Mouse (Mus musculus) cerebellum, adult 2 months (tissue): ENCODE measurements around the gene Fxyd6. TPM values are rescaled to one million over a fixed set of nuclear protein-coding genes. Genes with fewer than 3 reads are reported as not detected.

ENCODE experiments used
- DNase-seq, 2 experiments: peaks; one replicate each; pipeline ENCODE4 v3.0.0; 2021
- H3K27ac ChIP-seq: fragments of 200-500 bp; 2 replicates; pipeline ENCODE4 v1.5.1; 2012; ENCODE audit warnings: low read length, control low read depth, inconsistent platforms; ENCODE audit not compliant: insufficient read depth
- H3K27me3 ChIP-seq: fragments of 200-500 bp; 2 replicates; pipeline ENCODE4 v1.6.1; 2012; ENCODE audit warnings: inconsistent platforms, mild to moderate bottlenecking, low read length, moderate library complexity; ENCODE audit not compliant: control insufficient read depth, insufficient read depth
- H3K4me1 ChIP-seq: fragments of 200-500 bp; 2 replicates; pipeline ENCODE4 v1.6.1; 2011; ENCODE audit warnings: low read length; ENCODE audit not compliant: control insufficient read depth, insufficient read depth
- H3K4me3 ChIP-seq: fragments of 200-500 bp; replicated peaks from 2 replicates; pipeline ENCODE3; 2011; ENCODE audit warnings: mild to moderate bottlenecking, low read depth, low read length, control low read depth; ENCODE audit not compliant: insufficient read depth
- CTCF ChIP-seq: fragments of 200-500 bp; IDR thresholded peaks from 2 replicates; pipeline ENCODE4 v1.5.1; 2011; ENCODE audit warnings: low read depth, mild to moderate bottlenecking, control low read depth, low read length, moderate library complexity, borderline replicate concordance; ENCODE audit not compliant: insufficient read depth
- POLR2A ChIP-seq: fragments of 200-500 bp; IDR thresholded peaks from 2 replicates; pipeline ENCODE4 v1.6.1; 2011; ENCODE audit warnings: low read length, control low read depth, borderline replicate concordance; ENCODE audit not compliant: insufficient read depth
- WGBS: fragments of 180-500 bp; shearing (Covaris S2); methylation state at CpG from one replicate; pipeline ENCODE4 v1.1.7; 2018; 5-methylcytosine and 5-hydroxymethylcytosine counted together
- polyA plus RNA-seq: library from polyadenylated mRNA; depleted of rRNA; stranded (reverse); fragments of >200 nt; gene quantifications from 2 replicates; pipeline ENCODE4 v1.2.3, GENCODE M21; 2012

The Fxyd6 gene
- polyA plus RNA-seq, 1 experiment: 104 TPM

DNA sequence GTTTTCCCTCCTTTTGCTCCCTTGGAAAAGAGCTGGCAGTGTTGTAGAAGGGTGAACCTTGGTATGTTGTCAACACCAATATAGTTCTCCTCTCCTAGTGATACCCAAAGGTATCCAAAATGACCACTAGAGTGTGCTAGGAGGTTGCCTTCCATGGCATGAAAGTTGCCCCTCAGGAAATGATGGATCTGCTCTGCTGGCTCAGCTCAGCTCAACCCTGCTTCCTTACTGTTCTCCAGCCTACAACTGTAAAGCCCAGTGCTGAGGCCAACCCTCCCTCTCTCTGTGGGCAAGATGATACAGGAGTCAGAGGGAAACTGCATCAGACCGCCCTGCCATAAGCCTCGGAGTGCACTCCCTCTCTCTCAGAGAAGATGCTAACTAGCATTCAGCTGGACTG, 24.5 kb upstream of the Fxyd6 start:
- H3K4me1 ChIP-seq: peaks cover 6% of the 10 kb centered on the region; the same call in 1 of the 2 replicates
- H3K27ac ChIP-seq: no peak overlapping the region
- no peaks in the 10 kb centered on the region for H3K27me3 ChIP-seq
- 35% methylated on average over 2 of the region's 2 CpGs for WGBS
- H3K4me3 ChIP-seq: no peak overlapping the region
- TF ChIP-seq POLR2A (no peak), CTCF (peak; percentile 75)
- DNase-seq: peak; percentile 59 to 69

DNA sequence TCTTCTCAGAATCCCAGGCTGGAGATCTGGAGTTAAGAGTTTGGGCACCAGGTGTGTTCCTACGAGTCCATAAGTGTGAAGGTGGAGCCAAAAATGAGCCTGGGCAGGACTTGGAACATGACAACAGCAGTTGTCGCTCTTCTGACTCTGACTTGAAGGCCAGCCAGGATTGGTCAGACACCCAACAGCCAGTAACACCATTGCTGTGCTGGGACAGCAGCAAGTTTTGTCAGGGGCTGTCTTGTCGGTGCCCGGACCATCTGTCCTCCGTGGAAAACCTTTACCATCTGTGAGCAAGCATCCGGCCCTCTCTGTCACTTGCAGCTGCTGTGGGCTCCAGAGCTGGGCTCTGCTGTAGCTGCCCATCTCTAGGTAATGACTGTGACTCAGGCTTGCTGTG, 23.7 kb upstream of the Fxyd6 start:
- TF ChIP-seq CTCF (no peak), POLR2A (no peak)
- WGBS: 39% methylated on average over 6 of the region's 6 CpGs
- Histone ChIP-seq H3K4me3 (no peak overlapping the region), H3K27me3 (no peaks in the 10 kb centered on the region), H3K4me1 (peaks cover 6% of the 10 kb centered on the region; the same call in 1 of the 2 replicates), H3K27ac (no peak overlapping the region)
- no peak for DNase-seq

- peaks cover 6% of the 10 kb centered on the region; the same call in 1 of the 2 replicates for H3K4me1 ChIP-seq
- no peak for DNase-seq
- TF ChIP-seq CTCF: no peak
- TF ChIP-seq POLR2A: no peak
- H3K27me3 ChIP-seq: no peaks in the 10 kb centered on the region
- H3K4me3 ChIP-seq: no peak overlapping the region
- WGBS: 93% methylated on average over 6 of the region's 6 CpGs
- no peak overlapping the region for H3K27ac ChIP-seq
These were observed 21.4 kb upstream of the Fxyd6 start for GRCm38 (mm10) chr9:45348560-45348959.

DNA sequence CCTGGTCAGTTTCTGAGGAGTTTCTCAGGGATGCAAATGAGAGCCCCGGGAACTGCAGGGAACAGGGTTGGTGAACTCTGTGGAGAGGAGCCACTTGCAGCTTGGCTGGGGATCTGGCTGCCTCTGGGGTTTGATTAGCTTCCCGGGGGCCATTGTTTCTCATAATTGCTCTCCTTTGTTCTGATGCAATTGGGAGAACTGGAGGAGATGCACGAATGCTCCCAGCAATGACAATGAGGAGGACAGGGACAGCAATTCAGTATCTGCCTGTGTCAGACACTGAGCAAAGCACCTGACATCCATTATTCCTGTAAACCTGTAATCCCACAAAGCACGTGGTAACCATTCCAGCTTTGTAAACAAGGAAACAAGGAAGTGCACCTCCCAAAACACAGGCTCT, 20.8 kb upstream of the Fxyd6 start:
- Histone ChIP-seq H3K4me1 (peaks cover 6% of the 10 kb centered on the region; the same call in 1 of the 2 replicates), H3K27ac (no peak overlapping the region), H3K27me3 (no peaks in the 10 kb centered on the region), H3K4me3 (no peak overlapping the region)
- no peak for DNase-seq
- TF ChIP-seq CTCF (no peak), POLR2A (no peak)
- 65% methylated on average over 4 of the region's 4 CpGs for WGBS

- TF ChIP-seq POLR2A (no peak), CTCF (no peak)
- Histone ChIP-seq H3K4me3 (no peak overlapping the region), H3K27ac (no peak overlapping the region), H3K27me3 (no peaks in the 10 kb centered on the region), H3K4me1 (peaks cover 6% of the 10 kb centered on the region; the same call in 1 of the 2 replicates)
- no peak for DNase-seq
- 78% methylated on average over 5 of the region's 5 CpGs for WGBS
These were observed 20.1 kb upstream of the Fxyd6 start for GRCm38 (mm10) chr9:45349851-45350250.

GRCm38 (mm10) chr9:45355192-45355591, 14.8 kb upstream of the Fxyd6 start:
- 94% methylated on average over 2 of the region's 2 CpGs for WGBS

GRCm38 (mm10) chr9:45358356-45358755, 11.6 kb upstream of the Fxyd6 start:
- Histone ChIP-seq H3K27ac (no peak overlapping the region), H3K4me1 (peaks cover 22% of the 10 kb centered on the region), H3K27me3 (no peaks in the 10 kb centered on the region), H3K4me3 (no peak overlapping the region)
- 89% methylated on average over 7 of the region's 7 CpGs for WGBS
- TF ChIP-seq POLR2A: no peak
- TF ChIP-seq CTCF: no peak
- no peak for DNase-seq

More at GRCm38 (mm10) chr9:45355192-45355591, 14.8 kb upstream of the Fxyd6 start:
- H3K4me3 ChIP-seq: no peak overlapping the region
- no peak for DNase-seq
- H3K27me3 ChIP-seq: no peaks in the 10 kb centered on the region
- H3K4me1 ChIP-seq: no peaks in the 10 kb centered on the region
- H3K27ac ChIP-seq: no peak overlapping the region
- TF ChIP-seq POLR2A (no peak), CTCF (no peak)

GRCm38 (mm10) chr9:45362051-45362461, 7.9 kb upstream of the Fxyd6 start:
- peaks cover 28% of the 10 kb centered on the region for H3K4me1 ChIP-seq
- no peak overlapping the region for H3K4me3 ChIP-seq
- 5% methylated on average over 2 of the region's 2 CpGs for WGBS
- TF ChIP-seq POLR2A: no peak
- no peak for TF ChIP-seq CTCF
- H3K27ac ChIP-seq: no peak overlapping the region
- no peaks in the 10 kb centered on the region for H3K27me3 ChIP-seq
- peak; percentile 79 to 83 for DNase-seq
